Mouse (Mus musculus) frontal cortex, adult (tissue): ENCODE measurements at regions not wholly inside any gene's neighbourhood (a gene's known extent, or its start where the extent isn't known, plus 50 kb on each side); places are given as distances from the start of the nearest gene placed in this dataset.

ENCODE experiments used
- ATAC-seq: cut with Nextera tagmentation; 2 replicates; pipeline ENCODE4 v1.9.2; 2017; ENCODE audit warnings: mild to moderate bottlenecking, moderate library complexity, mixed read lengths; ENCODE audit not compliant: low TSS enrichment

DNA sequence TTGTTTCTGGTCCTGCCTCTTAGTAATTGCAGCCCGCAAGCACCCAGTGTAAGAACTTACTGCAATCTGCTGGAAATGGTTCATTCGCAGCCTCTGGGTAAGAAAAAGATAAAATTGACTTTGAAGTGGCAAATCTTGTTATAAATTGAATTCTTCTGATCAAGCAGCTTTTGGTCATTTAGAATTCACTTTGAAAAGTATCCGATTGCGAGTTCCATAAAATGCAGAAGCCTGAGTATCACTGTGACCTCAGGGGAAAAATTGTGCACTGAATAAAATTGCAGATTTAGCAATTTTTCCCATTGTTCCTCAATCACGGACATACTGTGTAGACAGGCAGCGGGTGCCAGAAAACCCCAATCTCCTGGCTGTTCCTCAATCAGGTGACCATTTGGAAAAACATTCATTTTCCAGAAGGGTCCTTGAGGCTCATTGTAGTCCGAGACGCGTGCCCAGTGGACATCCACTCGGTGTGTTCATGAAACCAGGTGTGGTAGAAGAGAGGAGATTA, 320.4 kb downstream of the Cmpk2 start:
- no peak for ATAC-seq

DNA sequence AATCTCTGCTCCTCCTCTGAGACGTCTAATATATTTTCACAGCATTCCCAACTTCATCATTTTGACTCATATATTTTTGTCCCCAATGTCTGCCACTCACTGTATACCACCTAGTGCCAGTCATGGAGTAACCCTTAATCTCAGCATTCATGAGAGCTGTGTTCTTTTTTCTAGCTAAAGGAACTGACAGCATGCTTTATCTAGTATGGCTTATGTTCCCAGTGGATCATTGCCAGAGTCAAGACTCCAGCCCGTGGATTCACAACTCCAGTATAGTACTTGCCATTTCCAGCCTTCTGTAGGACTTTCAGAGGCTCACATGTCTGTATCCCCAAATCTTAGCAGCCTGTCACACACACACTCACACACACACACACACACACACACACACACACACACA, 316.5 kb downstream of the Cmpk2 start:
- no peak; the same call in 1 of the 2 replicates for ATAC-seq

DNA sequence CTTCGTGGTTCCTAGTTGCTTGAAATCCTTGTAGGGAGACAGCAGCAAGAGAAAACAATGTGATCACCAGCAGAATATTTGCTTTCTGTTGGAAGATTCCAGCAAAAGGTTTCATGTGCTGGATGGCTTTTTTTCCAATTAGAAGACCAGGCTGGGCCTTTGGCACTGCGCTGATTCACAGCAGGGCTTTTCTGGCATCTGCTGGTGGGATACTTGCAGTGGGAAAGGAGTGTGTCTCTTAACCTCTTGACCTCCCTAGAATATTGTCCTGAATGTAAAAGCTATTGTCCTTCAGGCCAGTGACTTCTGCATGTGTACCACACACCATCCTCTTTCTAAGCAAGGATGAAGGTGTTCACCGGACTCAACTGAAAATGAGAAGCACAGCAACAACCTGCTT, 315.4 kb downstream of the Cmpk2 start:
- no peak for ATAC-seq

DNA sequence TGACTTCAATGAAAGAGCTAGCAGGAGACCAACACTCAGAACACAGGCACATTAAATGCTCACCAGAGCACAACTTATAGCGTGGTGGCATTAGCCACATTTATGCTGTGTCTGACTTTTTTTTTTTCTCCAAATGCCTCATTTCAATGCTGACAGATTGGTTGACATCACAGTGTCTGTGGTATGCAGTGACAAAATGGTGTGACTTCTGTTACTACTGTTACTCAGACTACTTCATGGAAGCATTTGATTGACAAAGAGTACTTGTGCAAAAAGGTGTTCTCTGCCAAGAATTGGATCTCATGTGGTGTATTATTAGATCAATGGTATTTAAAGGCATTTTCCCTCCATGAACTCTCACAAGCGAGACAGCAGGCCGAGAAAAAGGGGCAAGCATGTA, 314.8 kb downstream of the Cmpk2 start:
- ATAC-seq, result no peak

DNA sequence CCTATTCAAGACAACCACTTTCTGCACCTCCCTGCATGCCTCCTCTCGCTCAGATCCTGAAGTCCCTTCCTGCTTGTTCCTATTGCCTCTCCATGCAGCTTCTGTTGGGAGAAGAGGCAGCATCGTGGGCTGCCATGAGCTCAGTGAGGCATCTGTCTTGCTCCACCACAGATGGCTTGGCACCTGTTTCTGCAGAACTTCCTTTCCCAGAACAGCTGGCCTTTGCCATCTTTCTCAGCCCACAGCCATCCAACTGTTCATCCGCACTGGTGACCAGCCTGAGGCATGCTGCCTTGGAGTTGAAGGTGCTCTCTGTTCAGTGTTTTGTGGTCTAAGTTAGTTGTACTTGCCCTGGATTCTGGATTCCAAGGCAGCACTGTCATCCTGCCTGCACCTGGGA, 312.5 kb downstream of the Cmpk2 start:
- ATAC-seq, result peak; percentile 99

DNA sequence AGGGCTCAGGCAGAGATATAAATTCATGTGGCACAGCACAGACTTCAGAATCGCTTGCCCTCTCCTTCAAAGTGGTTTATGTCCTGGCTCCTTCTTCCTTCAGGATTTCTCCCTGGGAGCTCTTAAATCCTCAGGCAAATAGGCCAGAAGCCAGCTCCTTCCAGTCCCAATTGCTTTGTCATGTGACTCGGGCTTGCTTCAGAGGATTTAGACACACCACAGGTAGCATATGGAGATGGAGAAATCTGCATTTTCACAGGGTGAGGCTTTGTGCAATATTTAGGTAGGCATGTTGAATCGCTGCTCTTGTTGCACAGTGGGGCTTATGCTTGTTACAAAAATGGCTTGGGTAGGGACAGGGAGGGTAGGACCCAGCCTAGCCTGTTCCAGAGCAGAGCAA, 309.8 kb downstream of the Cmpk2 start:
- ATAC-seq, result no peak

DNA sequence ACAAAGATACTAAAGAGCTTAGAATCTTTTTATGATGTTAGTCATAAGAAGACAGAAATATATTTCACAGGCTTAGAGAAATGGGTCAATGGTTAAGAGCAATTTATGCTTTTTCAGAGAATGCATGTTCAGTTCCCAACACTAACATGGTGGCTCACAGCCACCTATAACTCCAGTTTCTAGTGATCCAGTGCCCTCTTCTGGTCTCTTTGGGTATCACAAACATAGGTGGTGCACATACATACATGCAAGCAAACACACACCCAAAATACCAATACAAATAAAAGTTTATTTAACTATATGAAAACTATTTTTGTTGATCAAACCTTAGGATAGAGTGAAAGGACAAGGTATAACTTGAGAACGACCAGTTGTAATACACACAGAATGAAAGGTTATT, 308.0 kb downstream of the Cmpk2 start:
- ATAC-seq, result no peak

DNA sequence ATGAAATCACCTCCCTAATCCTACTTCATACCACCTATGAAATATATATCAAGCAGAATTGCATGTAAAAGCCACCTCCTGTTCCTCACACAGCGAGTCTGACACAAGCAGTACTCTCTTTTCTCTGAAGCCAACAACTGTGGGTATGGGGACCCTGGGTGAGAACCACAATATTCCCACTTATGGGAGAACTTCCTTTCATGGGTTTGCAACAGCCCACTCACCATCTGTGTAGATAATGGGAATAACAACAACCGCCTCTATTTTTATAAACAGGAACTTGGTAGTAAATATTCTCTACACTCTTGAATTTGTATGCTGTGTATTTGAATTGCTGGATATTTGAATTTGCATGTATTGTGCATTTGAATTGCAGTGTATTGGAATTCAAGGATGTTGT, 305.0 kb downstream of the Cmpk2 start:
- ATAC-seq, result no peak

DNA sequence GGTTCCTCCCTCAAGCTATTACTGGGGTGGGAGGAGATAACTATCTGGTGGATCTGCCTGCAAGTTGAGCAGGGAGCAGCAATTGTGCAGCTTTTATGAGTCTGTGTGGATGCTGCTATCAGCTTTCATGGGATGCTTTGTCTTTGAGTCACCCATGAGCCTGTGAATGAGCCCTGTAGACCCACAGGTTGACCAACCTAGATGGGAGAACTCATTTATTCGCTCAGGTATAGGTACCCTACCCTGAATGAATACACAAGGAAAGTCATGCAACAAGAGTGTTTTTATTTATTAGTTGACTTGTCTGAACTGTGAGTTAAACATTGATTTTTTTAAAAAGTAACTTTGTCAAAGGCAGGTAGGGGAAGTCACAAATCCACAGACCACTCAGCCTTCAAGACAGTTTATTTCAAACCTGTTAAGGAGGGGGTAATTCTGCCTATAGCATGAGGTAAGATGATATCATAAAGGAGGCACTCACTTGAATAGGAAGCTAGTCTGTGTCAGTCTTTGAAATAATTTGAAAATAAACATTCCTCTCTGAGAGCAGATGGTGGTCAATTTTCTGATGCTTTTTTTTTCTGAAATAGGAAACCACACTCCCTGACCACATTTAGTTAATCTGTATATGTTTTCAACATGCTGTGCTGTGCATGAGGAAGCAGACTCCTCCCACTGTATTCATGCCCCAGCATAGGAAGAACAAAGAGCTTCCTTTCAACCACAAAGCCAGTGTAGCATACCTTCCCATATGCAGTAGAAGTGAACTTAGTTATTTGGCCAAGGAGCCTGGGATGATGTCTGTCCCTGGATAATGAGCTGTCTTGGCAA, 302.0 kb downstream of the Cmpk2 start:
- no peak for ATAC-seq

DNA sequence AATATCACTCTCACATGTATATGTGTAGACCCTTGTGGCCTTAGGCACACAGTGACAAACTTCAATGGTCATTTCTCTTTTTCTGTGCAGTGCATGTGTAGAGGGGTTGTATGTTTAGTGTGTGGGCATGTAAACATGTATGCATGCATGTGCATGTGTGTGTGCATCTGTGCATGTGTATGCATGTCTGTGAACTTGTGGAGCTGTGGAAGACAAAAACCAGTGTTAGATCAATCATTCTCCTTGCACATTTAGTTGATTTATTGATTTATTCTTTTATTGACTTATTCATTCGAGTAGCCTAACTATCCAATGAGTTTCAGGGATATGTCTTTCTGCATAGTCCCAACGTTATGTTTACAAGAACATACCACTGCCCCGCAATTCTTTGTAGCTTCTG, 298.5 kb downstream of the Cmpk2 start:
- no peak for ATAC-seq

DNA sequence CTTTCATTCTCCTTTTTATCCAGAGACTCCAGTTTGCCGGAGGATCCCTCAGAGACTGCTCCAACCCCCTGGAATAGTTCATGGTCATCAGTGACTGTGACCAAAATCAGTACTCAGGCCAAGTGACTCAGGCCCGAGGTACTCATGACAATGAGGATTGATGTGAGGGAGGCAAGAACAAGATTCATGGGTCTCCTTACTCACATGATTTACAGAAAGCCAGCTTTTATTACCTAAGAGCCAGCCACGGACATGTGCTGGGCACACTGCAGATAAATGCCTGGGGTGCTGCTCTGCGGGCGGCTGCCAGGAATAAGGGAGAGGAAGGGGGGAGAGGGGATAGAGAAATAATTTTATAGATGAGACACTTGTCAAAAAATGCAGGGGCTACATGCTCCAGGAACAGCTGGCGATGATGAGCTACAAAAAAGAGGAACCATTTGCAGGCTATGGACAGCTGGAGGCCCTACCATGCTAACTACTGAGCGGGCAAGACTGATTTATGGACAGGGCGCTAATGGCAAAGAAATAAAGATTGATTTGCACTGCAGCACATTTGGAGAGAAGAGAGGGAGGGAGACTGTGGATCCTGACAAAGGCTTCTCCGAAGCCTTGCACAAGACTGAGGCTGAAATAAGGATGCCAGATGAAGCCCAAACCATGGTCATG, 289.8 kb downstream of the Cmpk2 start:
- no peak for ATAC-seq

DNA sequence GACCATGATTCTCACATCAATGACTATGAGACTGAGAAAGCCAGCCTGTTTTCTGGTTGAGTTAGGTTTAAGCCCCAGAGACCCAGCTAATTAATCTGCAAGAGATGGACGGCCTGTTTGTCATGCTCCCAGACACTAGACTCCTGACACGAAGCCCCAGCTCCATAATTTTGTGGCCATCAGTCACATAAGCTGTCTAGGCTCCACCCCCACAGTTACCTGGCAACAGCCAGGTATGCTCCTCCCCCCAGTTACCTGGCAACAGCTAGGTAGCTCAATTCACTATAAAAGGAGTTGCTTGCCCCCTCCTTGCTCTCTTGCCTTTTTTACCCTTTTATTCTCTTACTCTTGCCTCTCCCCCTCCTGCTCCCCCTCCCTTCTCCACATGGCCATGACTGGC, 287.3 kb downstream of the Cmpk2 start:
- ATAC-seq, result no peak

DNA sequence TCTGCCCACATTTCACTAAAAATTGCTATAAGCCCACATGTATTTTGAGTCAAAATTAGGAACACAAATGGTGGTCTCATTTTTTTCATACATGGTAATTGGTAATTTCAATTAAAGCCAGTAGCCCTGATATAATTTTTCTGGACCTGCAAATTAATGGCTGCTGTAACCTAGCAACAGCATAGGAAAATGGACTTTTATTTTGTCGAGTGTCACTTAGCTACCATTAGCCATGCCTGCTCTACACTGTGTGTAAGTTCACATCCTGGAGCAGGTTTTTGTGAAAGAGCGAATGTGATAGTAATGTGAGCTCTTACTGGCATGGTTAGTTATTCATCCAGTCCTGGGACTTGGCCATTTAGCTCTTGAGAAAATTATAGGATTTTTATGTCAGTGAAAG, 285.6 kb downstream of the Cmpk2 start:
- no peak for ATAC-seq

DNA sequence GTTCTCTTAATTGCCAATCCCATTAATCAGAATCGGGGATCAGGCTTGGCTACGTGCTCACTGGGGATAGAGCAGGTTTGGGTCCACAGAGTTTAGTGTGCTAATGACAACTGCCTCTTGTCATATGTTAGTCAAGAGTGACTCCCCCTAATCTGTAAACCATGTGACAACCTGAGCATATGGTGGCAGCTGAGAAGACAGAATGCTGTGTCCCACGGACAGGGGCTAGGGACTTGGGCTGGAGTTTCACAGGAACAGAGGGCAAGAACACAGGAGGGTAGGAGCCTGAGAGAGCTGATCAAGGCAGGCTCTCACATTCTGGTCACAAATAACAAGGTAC, 265.5 kb downstream of the Cmpk2 start:
- no peak for ATAC-seq

DNA sequence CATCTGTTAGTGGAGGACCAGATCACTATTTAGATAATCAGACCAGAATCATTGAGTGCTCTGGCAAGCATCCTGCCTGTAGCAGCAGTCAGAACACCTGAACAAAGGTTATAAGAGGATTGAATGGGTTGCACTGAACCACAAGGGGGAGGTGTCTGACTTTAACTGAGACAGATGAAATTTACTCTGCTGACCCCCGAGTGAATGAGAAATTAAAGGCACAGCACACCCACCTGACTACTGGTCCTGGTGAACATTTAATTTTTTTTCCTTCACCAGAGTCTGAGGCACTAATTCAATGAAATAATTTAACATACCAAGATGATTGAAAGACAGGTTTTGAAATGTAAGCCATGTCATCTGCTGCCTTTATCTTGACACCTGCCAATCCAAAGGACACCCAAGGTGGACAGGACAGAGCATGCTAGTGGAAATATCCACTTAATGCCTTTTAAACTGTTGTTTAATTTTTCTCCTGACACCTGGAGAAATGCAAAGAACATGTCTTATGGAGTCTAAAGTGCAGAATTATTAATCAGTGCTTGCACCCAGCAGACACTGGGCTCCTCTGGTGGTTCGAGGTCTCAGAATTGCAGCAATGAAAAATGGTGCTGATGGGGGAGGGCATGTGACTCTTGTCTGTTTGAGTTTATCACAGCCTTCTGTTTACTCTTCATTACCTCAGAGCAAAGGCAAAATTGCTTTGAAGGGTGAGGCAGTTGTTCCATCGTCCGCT, 265.0 kb downstream of the Cmpk2 start:
- no peak for ATAC-seq

DNA sequence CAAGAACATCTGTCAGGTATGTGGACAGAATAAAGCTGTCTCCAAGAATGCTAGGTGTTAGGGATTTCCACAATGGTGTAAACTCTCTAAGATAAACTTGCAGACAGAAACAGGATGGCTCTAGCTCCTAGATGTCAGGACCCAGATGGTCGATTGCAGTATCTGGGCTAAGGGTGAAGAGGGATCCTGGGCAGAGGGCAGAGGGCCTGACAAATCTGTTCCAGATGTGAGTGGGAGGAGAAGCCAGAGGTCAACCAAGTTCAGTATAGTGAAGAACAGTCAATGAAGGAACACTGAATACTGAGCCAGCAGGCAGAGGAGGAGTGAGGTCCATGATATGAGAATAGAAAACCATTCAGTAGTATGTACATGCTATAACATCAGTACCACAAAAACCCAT, 254.4 kb downstream of the Cmpk2 start:
- ATAC-seq, result no peak

DNA sequence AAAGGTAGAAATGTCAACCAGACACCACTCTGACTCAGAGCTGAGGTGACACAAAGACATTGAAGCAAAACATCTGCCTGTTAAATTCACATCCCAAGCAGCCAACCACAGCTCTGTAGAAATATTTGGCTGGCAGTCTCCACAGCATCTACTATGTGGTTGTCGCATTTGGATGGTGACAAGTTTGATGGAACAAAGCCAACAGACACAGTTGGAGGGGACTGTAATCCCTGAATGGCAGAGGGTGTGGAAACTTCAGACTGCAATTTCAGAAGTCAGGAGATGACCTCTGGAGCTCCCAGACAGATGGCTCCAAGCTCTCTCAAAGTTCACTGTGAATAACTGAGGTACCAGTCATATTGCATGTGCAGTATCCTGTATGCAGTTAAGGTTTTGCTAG, 229.8 kb downstream of the Cmpk2 start:
- ATAC-seq, result no peak

DNA sequence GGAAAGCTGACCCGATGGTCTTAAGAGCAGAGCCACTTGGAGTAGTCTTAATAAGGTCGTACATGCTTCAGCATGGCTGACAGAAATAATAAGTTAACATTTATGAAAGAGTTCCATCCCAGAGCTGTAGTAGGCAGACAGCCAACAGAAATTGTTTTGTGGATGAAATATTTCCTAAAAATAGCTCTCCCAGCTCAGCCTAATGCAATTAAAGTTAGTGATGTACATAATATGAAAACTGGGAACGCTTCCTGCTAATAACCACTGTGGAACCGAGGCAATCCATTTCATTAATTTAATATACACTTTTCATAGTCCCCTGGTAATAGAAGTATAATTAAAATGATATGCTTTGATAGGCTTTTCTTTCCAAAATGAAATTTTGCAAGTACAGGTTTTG, 219.0 kb downstream of the Cmpk2 start:
- ATAC-seq, result no peak

DNA sequence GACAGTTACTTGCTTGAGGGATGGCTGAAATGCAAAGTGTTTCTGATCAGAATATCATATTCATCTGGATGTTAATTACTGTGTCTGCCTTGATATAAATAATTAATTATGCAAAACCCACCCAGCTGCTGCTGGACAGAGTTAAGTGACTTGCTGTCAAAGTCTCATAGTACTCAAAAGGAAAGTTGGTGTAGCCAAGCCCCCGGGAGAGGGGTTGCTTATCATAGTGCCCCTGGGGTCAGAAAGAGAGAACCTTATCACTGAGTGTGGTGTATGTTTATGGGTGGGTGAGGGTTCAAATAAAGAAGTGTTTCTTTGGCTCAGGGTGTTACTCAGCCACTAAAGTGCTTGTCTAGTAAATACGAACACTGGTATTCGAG, 211.6 kb downstream of the Cmpk2 start:
- ATAC-seq, result no peak

DNA sequence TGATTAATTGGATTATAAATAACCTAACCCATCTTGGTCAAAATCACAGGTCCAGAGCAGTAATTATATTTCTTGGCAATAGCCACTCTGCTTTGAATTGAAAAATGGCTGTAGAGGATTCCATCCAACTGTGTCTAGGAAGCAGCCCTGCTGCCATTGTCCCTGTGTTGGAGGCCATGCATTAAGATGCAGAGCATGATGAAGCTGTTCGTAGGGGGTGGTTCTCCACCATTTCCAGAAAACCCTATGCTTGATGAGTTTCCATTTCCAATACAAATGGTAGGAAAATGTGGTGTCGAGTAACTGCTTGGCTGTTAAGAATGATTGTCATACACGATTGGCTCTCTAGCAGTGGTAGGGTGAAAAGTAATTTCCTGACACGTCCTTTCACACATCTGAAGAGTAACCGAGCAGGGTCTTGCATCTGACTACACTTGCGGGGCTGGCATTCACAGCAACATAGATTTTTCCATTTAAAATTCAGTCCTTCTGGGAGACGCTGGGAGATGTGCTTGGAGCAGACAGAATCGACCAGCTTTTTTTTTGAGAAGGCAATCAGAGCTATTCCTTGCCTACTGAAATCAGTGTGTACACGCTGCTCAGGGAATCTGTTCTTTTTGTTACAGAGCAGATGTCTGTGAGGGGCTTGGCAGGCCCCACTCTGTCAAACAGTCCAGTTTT, 211.0 kb downstream of the Cmpk2 start:
- no peak for ATAC-seq

DNA sequence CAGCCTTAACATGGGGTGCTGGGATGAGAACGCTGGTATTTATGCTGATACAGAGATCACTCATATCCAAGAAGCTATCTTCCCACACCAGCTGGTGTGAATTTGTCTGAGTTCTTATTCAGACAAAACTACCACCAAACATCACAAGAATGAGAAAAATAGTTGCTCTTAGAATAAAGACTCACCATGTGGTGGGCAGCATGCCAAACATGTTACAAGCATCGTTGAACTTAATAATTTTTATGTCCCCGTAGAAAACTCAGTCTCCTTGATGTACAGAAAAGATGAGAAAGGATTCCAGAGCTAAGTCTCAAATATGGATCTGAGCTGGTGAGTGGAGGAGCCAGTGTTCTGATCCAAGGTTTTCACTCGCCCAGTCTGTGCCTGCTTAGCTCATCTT, 196.5 kb downstream of the Cmpk2 start:
- no peak for ATAC-seq

DNA sequence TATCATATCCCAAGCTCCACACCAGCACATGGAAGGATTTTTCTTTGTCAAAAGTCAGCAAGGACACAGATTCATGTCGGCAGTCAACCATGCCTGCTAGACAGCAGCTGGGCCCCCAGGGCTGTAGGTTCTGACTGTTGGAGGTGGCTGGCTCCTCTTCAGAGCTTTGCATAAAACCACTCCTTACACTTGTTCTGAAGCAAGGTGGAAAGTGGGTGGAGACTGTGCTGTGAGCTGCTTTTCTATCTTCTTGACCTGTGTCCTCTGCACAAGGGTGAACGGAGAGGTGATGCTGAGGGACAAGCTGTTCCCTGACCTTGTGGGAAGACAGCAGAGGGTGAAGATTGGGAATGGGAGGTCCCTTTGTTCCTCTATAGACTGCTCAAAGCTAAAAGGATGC, 185.2 kb downstream of the Cmpk2 start:
- ATAC-seq, result no peak
